Mouse (Mus musculus): ENCODE results near the gene Fktn. TPM values are rescaled to one million over a fixed set of nuclear protein-coding genes. Genes with fewer than 3 reads are reported as not detected.
"Not testable (repeated sequence)": the region's sequence is repeated elsewhere in the genome, so short reads cannot be mapped to it uniquely, and the experiment has no call there.

The Fktn gene
- polyA plus RNA-seq, 1 experiment from 2014 or later, result 5.8 TPM

- WGBS (ENCODE audit: missing documents), result 90% methylated on average over 4 of the region's 4 CpGs
- Histone ChIP-seq H3K79me2 (ENCODE audit: inconsistent target) (no peaks in the 10 kb centered on the region), H3K4me3 (ENCODE audit: inconsistent target) (no peak overlapping the region), H3K27ac (no peak overlapping the region), H3K36me3 (ENCODE audit: inconsistent target) (no peaks in the 10 kb centered on the region)
Measured at GRCm38 (mm10) chr4:53789346-53789745, 75.5 kb downstream of the Fktn start.

DNA sequence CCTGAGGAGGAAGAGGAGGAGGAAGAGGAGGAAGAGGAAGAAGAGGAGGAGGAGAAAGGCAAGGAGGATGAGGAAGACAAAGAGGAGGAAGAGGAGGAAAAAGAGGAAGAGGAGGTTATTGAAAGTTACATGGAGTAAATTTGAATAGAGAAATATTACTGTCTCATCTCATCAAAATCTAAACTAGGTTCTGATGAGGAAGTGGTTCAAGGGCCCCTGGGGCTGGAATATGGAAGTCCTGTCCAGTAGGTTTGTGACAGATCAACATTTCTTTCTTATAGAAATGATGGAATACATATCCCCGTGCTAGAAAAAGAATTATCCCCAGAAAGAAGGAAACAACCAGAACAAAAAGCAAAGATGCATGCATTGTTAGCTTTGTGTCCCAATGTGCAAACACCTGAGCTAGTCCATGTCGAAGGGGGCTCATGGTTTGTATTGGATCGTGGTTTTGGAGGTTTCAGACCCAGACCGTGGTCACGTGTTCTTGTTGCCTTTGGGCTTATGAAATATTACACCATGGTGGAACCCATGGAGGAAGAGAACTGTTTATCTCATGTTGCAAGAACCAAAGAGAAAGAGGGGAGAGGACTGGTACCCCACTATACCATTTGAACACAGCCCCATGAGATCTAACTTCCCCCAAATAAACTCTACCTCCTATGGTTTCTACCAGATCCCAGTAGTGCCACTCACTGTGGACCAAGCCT lies 80.6 kb downstream of the Fktn start:
- 19% methylated on average over 5 of the region's 5 CpGs for WGBS (ENCODE audit: missing documents)
- Histone ChIP-seq H3K79me2 (ENCODE audit: inconsistent target) (no peaks in the 10 kb centered on the region), H3K36me3 (ENCODE audit: inconsistent target) (no peaks in the 10 kb centered on the region), H3K27ac (peak overlapping the region; percentile 46), H3K4me3 (ENCODE audit: inconsistent target) (no peak overlapping the region)

- Histone ChIP-seq H3K36me3 (ENCODE audit: inconsistent target) (no peaks in the 10 kb centered on the region), H3K79me2 (ENCODE audit: inconsistent target) (no peaks in the 10 kb centered on the region), H3K4me3 (ENCODE audit: inconsistent target) (no peak overlapping the region), H3K27ac (no peak overlapping the region; the same call in 1 of the 2 replicates)
- 93% methylated on average over 2 of the region's 2 CpGs for WGBS (ENCODE audit: missing documents)
Measured at GRCm38 (mm10) chr4:53795086-53795485, 81.3 kb downstream of the Fktn start.

- Histone ChIP-seq H3K36me3 (ENCODE audit: inconsistent target) (no peaks in the 10 kb centered on the region), H3K79me2 (ENCODE audit: inconsistent target) (no peaks in the 10 kb centered on the region), H3K4me3 (ENCODE audit: inconsistent target) (no peak overlapping the region), H3K27ac (no peak overlapping the region)
- WGBS (ENCODE audit: missing documents), result 42% methylated on average over 1 of the region's 2 CpGs
Measured at GRCm38 (mm10) chr4:53795706-53796105, 81.9 kb downstream of the Fktn start.

DNA sequence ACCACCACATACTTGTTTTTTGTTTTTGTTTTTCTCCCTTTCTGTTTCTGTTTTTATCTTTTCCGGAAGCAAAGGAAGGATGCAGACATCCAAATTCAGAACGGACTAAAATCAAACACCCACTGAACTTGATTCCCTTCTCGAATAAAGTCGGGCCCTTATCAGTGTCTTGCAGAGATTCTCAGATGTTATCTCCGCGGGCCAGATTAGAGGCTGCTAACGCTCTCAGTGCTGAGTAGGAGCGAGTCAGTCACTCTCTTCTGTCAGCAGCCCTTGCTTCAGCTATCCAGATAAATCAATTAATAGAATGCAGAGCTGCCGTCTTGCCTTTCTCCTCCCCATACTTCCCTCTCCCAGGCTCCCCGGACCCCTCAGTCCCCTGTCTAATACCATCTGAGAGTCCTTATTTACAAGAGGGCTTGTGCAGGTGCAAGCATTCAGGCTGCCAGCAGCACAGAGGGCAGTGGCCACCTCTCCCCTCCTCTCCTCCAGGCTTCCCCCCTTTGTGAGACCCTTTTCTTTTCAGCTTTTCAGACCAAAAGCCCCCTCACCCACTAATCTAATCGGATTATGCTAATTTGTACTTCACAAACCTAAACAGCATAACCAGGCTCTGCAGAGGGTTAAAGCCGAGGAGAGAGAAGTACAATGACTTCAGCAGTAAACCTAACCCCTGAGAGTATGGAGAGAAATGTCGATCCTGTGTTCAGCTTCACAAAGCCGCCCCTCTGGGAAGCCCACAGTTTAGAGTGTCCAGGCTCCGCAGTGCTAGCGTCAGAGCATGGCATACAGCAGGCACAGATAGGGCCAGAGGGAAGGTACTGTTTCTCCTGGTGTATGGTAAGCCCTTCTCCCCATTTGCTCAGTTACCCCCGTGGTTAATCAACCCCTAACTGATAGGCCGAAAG lies 83.3 kb downstream of the Fktn start:
- Histone ChIP-seq H3K79me2 (ENCODE audit: inconsistent target) (no peaks in the 10 kb centered on the region), H3K27ac (no peak overlapping the region)
- WGBS (ENCODE audit: missing documents), result 59% methylated on average over 18 of the region's 18 CpGs

GRCm38 (mm10) chr4:53798896-53799676 lies 85.3 kb downstream of the Fktn start:
- Histone ChIP-seq H3K4me3 (ENCODE audit: inconsistent target) (no peak overlapping the region), H3K27ac (peak overlapping the region; percentile 48), H3K36me3 (ENCODE audit: inconsistent target) (no peaks in the 10 kb centered on the region), H3K79me2 (ENCODE audit: inconsistent target) (no peaks in the 10 kb centered on the region)
- WGBS (ENCODE audit: missing documents), result 51% methylated on average over 7 of the region's 7 CpGs

More for the DNA sequence above, 83.3 kb downstream of the Fktn start:
- no peak overlapping the region for H3K4me3 ChIP-seq (ENCODE audit: inconsistent target)
- H3K36me3 ChIP-seq (ENCODE audit: inconsistent target), result no peaks in the 10 kb centered on the region

DNA sequence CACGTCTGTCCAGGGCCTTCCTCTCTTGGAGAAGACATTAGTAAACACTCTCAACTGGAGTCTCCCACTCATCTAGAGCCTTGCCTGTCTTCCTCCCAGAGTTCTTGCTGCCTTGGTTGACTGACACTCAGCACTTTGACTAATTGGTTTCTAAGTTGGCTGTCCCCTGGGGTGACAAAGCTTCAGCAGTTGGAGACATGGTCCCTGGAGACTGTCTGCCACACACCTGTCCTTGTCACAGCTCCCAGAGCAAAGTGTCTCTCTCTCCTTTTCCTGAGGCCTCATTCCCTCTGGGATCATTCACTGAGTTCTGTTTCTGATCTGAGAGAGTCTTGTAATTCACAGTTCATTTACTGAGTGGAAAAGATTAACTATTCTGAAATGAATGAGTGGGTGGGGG lies 86.0 kb downstream of the Fktn start:
- Histone ChIP-seq H3K36me3 (ENCODE audit: inconsistent target) (no peaks in the 10 kb centered on the region), H3K79me2 (ENCODE audit: inconsistent target) (no peaks in the 10 kb centered on the region), H3K27ac (peak overlapping the region; percentile 48), H3K4me3 (ENCODE audit: inconsistent target) (no peak overlapping the region)
- 88% methylated on average over 1 of the region's 1 CpGs for WGBS (ENCODE audit: missing documents)

DNA sequence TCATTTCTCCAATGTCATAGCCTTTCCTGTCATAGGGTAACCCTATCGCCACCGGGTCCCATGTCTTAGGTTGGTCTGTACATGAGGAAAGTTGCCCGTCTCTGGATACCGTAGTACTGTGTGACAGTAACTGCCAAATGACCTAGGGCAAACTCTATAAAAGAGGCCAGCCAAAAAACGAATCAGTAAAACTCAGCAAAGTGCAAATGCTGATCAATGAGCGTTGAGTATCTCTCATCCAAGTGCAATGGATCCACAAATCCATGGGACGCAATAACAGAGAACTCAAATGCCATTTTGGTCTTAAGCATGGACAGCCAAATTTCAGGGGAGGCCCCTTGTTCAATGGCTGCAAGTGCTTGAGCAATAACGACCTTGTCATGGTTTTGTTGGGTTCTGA lies 89.9 kb downstream of the Fktn start:
- not testable (repeated sequence) for H3K27ac ChIP-seq; H3K4me3 ChIP-seq (ENCODE audit: inconsistent target); H3K36me3 ChIP-seq (ENCODE audit: inconsistent target); H3K79me2 ChIP-seq (ENCODE audit: inconsistent target)
- WGBS (ENCODE audit: missing documents), result 100% methylated on average over 4 of the region's 8 CpGs

DNA sequence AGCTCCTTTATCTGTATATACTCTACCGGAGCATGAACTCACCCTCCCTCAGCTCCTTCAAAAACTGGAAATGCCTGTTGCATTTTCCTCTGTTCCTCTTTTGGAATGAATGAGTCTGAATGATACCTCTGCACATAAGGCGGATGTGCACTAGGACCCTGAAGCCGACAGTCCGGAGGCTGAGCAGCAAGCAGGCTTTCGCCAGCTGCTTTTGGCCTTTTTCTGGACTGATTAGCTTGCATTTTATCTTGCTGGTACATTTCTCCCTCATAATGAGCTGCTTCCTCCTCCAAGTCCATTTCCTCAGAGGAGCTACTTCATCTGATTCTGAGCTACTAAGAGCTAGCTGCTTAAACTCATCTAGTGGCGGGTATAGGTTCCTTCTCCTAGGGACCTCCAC lies 92.6 kb downstream of the Fktn start:
- H3K4me3 ChIP-seq (ENCODE audit: inconsistent target); H3K36me3 ChIP-seq (ENCODE audit: inconsistent target); H3K27ac ChIP-seq; H3K79me2 ChIP-seq (ENCODE audit: inconsistent target): not testable (repeated sequence)
- 92% methylated on average over 6 of the region's 6 CpGs for WGBS (ENCODE audit: missing documents)

- no peak overlapping the region for H3K27ac ChIP-seq
- 86% methylated on average over 4 of the region's 5 CpGs for WGBS (ENCODE audit: missing documents)
Measured at GRCm38 (mm10) chr4:53818320-53818719, 104.5 kb downstream of the Fktn start.

GRCm38 (mm10) chr4:53823697-53824096 lies 109.9 kb downstream of the Fktn start:
- H3K36me3 ChIP-seq (ENCODE audit: inconsistent target), result no peaks in the 10 kb centered on the region
- peaks cover 26% of the 10 kb centered on the region for H3K79me2 ChIP-seq (ENCODE audit: inconsistent target)
- no peak overlapping the region for H3K27ac ChIP-seq
- H3K4me3 ChIP-seq (ENCODE audit: inconsistent target), result no peak overlapping the region
- 9% methylated on average over 6 of the region's 6 CpGs for WGBS (ENCODE audit: missing documents)

More at GRCm38 (mm10) chr4:53818320-53818719, 104.5 kb downstream of the Fktn start:
- Histone ChIP-seq H3K36me3 (ENCODE audit: inconsistent target) (no peaks in the 10 kb centered on the region), H3K79me2 (ENCODE audit: inconsistent target) (no peaks in the 10 kb centered on the region), H3K4me3 (ENCODE audit: inconsistent target) (no peak overlapping the region)

DNA sequence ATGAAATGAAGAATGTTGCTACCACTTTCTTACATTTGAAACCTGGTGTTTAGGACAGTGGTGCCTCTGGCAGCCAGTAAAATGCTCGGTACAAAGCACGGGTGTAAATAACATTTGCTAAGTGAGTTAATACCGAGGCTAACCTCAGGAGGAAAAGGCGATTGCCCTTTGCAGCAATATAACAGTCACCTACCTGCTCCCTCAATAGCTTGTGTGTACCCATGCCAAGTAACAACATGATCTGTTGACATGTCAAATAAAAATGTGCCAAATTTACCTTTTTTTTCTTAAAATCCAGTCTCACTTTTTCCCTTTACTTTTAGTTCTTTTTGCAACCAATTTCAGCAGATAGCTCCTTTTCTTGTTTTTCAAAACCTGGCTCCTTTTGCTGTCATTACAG lies 111.0 kb downstream of the Fktn start:
- Histone ChIP-seq H3K27ac (no peak overlapping the region), H3K36me3 (ENCODE audit: inconsistent target) (no peaks in the 10 kb centered on the region), H3K79me2 (ENCODE audit: inconsistent target) (peaks cover 38% of the 10 kb centered on the region), H3K4me3 (ENCODE audit: inconsistent target) (no peak overlapping the region)
- WGBS (ENCODE audit: missing documents), result 64% methylated on average over 4 of the region's 4 CpGs

- 2% methylated on average over 52 of the region's 55 CpGs for WGBS (ENCODE audit: missing documents)
Measured at GRCm38 (mm10) chr4:53825821-53826605, 112.2 kb downstream of the Fktn start, which contains the start of gene Tmem38b. TSS of gene Tmem38b (plus strand) at chr4:53826045.

More at GRCm38 (mm10) chr4:53825821-53826605, 112.2 kb downstream of the Fktn start, which contains the start of gene Tmem38b:
- Histone ChIP-seq H3K36me3 (ENCODE audit: inconsistent target) (no peaks in the 10 kb centered on the region), H3K79me2 (ENCODE audit: inconsistent target) (peaks cover 50% of the 10 kb centered on the region), H3K27ac (peak within 1 kb of the TSS; percentile 63), H3K4me3 (ENCODE audit: inconsistent target) (peak within 1 kb of the TSS; percentile 81)
